Comparison of ENCODE assay signal across 17 mouse cellular contexts in the genomic region with DNA sequence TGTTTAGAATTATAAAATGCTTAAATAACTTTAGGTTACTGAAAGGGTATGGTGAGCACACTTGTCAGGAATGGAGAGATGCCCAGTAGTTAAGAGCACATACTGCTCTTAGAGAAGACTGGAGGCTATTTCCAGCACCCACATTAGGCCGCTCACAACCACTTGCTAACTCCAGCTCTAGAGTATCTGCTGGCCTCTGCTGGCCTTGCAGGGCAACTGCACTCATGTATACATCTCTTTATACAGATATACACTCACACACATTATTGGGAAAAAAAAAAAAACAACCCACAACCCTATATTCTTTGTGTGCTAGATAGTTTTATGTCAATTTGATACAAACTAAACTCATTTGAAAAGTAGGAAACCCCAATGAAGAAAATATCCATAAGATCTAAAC.
DNase-seq lines count a peak whose midpoint lies in the region; ATAC-seq and TF ChIP-seq lines count a peak whose summit lies in the region.
"Had no signal": no experiment of that assay in that cellular context is flagged by ENCODE, and none has a peak within 500 bp of the region (broad histone marks: within the 10 kb centered on the region; RNA-seq: fewer than 3 reads in every experiment).

No protein-coding gene starts in this region.

- no peaks in the 10 kb centered on the region for H3K79me2 ChIP-seq in MEL (ENCODE audit: control insufficient read depth, insufficient read depth, low read length, poor library complexity)

- no peak for DNase-seq in kidney, postnatal 0 days (ENCODE audit: low spot score)
- DNase-seq in kidney, postnatal 14 days, result no peak
- no peak for DNase-seq in midbrain, postnatal 0 days (ENCODE audit: low spot score)
- DNase-seq in MEL (ENCODE audit: low read depth, low spot score), result peak; percentile 43
- no peak for DNase-seq in yolk sac, embryonic 10.5 days (ENCODE audit: low spot score)
- no peak for DNase-seq in thymus, adult 18-20 months
- DNase-seq: adrenal gland, postnatal 10 days; cerebellum, adult 2 months; heart, adult 18-20 months; kidney, adult 8-10 months; spleen, adult 18-20 months had no signal

- 91% methylated on average over 1 of the region's 1 CpGs for WGBS in kidney, postnatal 0 days
- WGBS in midbrain, postnatal 0 days, result 96% methylated on average over 1 of the region's 1 CpGs
- 100% methylated on average over 1 of the region's 1 CpGs for whole genome bisulfite sequencing in midbrain, embryonic 13.5 days

- H3K4me2 ChIP-seq in kidney, postnatal 0 days (ENCODE audit: low read length), result no peak overlapping the region
- H3K4me2 ChIP-seq in midbrain, postnatal 0 days (ENCODE audit: low read depth, low read length, poor library complexity, severe bottlenecking), result no peak overlapping the region
- H3K4me2 ChIP-seq in midbrain, embryonic 13.5 days (replicated peaks), result no peak overlapping the region
- H3K4me2 ChIP-seq: hindbrain, embryonic 14.5 days; limb, embryonic 13.5 days; stomach, embryonic 15.5 days had no signal

- no peaks in the 10 kb centered on the region for H3K36me3 ChIP-seq in kidney, postnatal 0 days (ENCODE audit: insufficient read depth, low read length)
- no peaks in the 10 kb centered on the region for H3K36me3 ChIP-seq in midbrain, postnatal 0 days (ENCODE audit: insufficient read depth, low read length)
- no peaks in the 10 kb centered on the region for H3K36me3 ChIP-seq in midbrain, embryonic 13.5 days
- peaks cover 0 to 6% of the 10 kb centered on the region in 2 experiments; a peak in 2 of 4 replicates for H3K36me3 ChIP-seq in MEL (ENCODE audit: control insufficient read depth in 1 of 2, insufficient read depth in 2 of 2, low read length in 2 of 2)
- H3K36me3 ChIP-seq: limb, embryonic 13.5 days; stomach, embryonic 15.5 days had no signal

- H3K9ac ChIP-seq in kidney, postnatal 0 days (ENCODE audit: low read depth, low read length), result no peak overlapping the region
- no peak overlapping the region for H3K9ac ChIP-seq in midbrain, postnatal 0 days (replicated peaks; ENCODE audit: low read length, poor library complexity, severe bottlenecking)
- H3K9ac ChIP-seq in midbrain, embryonic 13.5 days (replicated peaks), result no peak overlapping the region
- H3K9ac ChIP-seq in MEL (ENCODE audit: control insufficient read depth, low read depth, low read length, poor library complexity, severe bottlenecking), result no peak overlapping the region
- H3K9ac ChIP-seq: hindbrain, embryonic 14.5 days; limb, embryonic 13.5 days; stomach, embryonic 15.5 days had no signal

- peak; percentile 65 for TF ChIP-seq RAD21 in MEL (IDR thresholded peaks at IDR 0.05; ENCODE audit: low read depth, low read length)

- H3K27ac ChIP-seq in kidney, postnatal 0 days, result no peak overlapping the region
- H3K27ac ChIP-seq in midbrain, postnatal 0 days (ENCODE audit: low read depth, low read length), result no peak overlapping the region
- H3K27ac ChIP-seq in midbrain, embryonic 13.5 days, result no peak overlapping the region
- H3K27ac ChIP-seq in MEL (ENCODE audit: control insufficient read depth, low read depth, low read length), result no peak overlapping the region
- H3K27ac ChIP-seq: hindbrain, embryonic 14.5 days; limb, embryonic 13.5 days; stomach, embryonic 15.5 days had no signal

- no peaks in the 10 kb centered on the region for H3K4me1 ChIP-seq in kidney, postnatal 0 days (replicated peaks; ENCODE audit: insufficient read depth, low read length)
- H3K4me1 ChIP-seq in midbrain, postnatal 0 days (ENCODE audit: insufficient read depth, low read length), result no peaks in the 10 kb centered on the region
- peaks cover 5% of the 10 kb centered on the region for H3K4me1 ChIP-seq in midbrain, embryonic 13.5 days (replicated peaks)
- peaks cover 2 to 5% of the 10 kb centered on the region in 2 experiments; a peak in 3 of 4 replicates for H3K4me1 ChIP-seq in MEL (ENCODE audit: control insufficient read depth in 1 of 2, insufficient read depth in 2 of 2, low read length in 2 of 2)
- H3K4me1 ChIP-seq: stomach, embryonic 15.5 days had no signal

- H3K27me3 ChIP-seq in kidney, postnatal 0 days (ENCODE audit: insufficient read depth, low read length), result no peaks in the 10 kb centered on the region
- H3K27me3 ChIP-seq in midbrain, postnatal 0 days (ENCODE audit: insufficient read depth, low read length), result no peaks in the 10 kb centered on the region
- H3K27me3 ChIP-seq in midbrain, embryonic 13.5 days, result no peaks in the 10 kb centered on the region
- no peaks in the 10 kb centered on the region for H3K27me3 ChIP-seq in MEL (ENCODE audit: control insufficient read depth in 1 of 2, insufficient read depth in 2 of 2, low read length in 2 of 2)
- H3K27me3 ChIP-seq: limb, embryonic 13.5 days; stomach, embryonic 15.5 days had no signal

- no peak for ATAC-seq in kidney, postnatal 0 days (replicated peaks; ENCODE audit: low FRiP score, low read depth)
- ATAC-seq in midbrain, postnatal 0 days (ENCODE audit: low FRiP score), result no peak
- no peak for ATAC-seq in midbrain, embryonic 13.5 days
- ATAC-seq: CD4-positive, CD25-positive, alpha-beta regulatory T cell, adult 4 months had no signal

- no peaks in the 10 kb centered on the region for H3K9me3 ChIP-seq in kidney, postnatal 0 days (replicated peaks; ENCODE audit: low read length)
- H3K9me3 ChIP-seq in midbrain, postnatal 0 days (ENCODE audit: low read length), result no peaks in the 10 kb centered on the region
- no peaks in the 10 kb centered on the region for H3K9me3 ChIP-seq in midbrain, embryonic 13.5 days
- H3K9me3 ChIP-seq in MEL (replicated peaks; ENCODE audit: insufficient read depth, low read length), result no peaks in the 10 kb centered on the region
- H3K9me3 ChIP-seq: limb, embryonic 13.5 days; stomach, embryonic 15.5 days had no signal

- H3K4me3 ChIP-seq in kidney, postnatal 0 days (replicated peaks; ENCODE audit: low read depth, low read length), result no peak overlapping the region
- H3K4me3 ChIP-seq in midbrain, postnatal 0 days (ENCODE audit: low read depth, low read length), result no peak overlapping the region
- H3K4me3 ChIP-seq in midbrain, embryonic 13.5 days (replicated peaks), result no peak overlapping the region
- no peak overlapping the region for H3K4me3 ChIP-seq in MEL (ENCODE audit: control insufficient read depth in 1 of 2, insufficient read depth in 1 of 2, low read depth in 2 of 2, low read length in 2 of 2)
- H3K4me3 ChIP-seq: limb, embryonic 13.5 days; myocyte; stomach, embryonic 15.5 days had no signal

- no peak for TF ChIP-seq EP300 in MEL (IDR thresholded peaks at IDR 0.05; ENCODE audit: low read depth in 1 of 2, low read length in 2 of 2)

- TF ChIP-seq CTCF in kidney, postnatal 0 days (IDR thresholded peaks at IDR 0.05; ENCODE audit: low read depth), result peak; percentile 21; the same call in 1 of the 2 replicates
- peak; percentile 27; the same call in 1 of the 2 replicates for TF ChIP-seq CTCF in midbrain, postnatal 0 days (IDR thresholded peaks at IDR 0.05)
- peak; percentile 40 to 57 (median 51) for TF ChIP-seq CTCF in MEL (IDR thresholded peaks at IDR 0.05 in 2 of 3, conservative IDR thresholded peaks at IDR 0.05 in 1 of 3; ENCODE audit: control insufficient read depth in 1 of 3, insufficient read depth in 1 of 3, low read depth in 2 of 3, low read length in 3 of 3, poor library complexity in 1 of 3, severe bottlenecking in 1 of 3)

- no peak for TF ChIP-seq POLR2A in MEL (IDR thresholded peaks at IDR 0.05; ENCODE audit: control insufficient read depth in 1 of 2, insufficient read depth in 1 of 2, low read depth in 1 of 2, low read length in 2 of 2, poor library complexity in 1 of 2)

TF ChIP-seq in MEL, 35 proteins besides CTCF, POLR2A, EP300 and RAD21:
- TF ChIP-seq MAX (IDR thresholded peaks at IDR 0.05; ENCODE audit: low read length) (no peak), ZC3H11A (IDR thresholded peaks at IDR 0.05; ENCODE audit: low read depth, low read length) (peak; percentile 25; the same call in 1 of the 2 replicates), ETS1 (IDR thresholded peaks at IDR 0.05; ENCODE audit: low read depth, low read length) (no peak), HCFC1 (IDR thresholded peaks at IDR 0.05; ENCODE audit: low read depth, low read length) (no peak), SMC3 (IDR thresholded peaks at IDR 0.05; ENCODE audit: low read depth, low read length) (peak; percentile 57), MAFK (IDR thresholded peaks at IDR 0.05; ENCODE audit: borderline replicate concordance, low read depth, low read length) (no peak), MAZ (IDR thresholded peaks at IDR 0.05; ENCODE audit: low read depth, low read length) (no peak), JUND (IDR thresholded peaks at IDR 0.05; ENCODE audit: low read depth, low read length) (no peak), NRF1 (IDR thresholded peaks at IDR 0.05; ENCODE audit: insufficient read depth, low read depth, low read length, poor library complexity, severe bottlenecking) (no peak), NELFE (IDR thresholded peaks at IDR 0.05; ENCODE audit: low read depth, low read length) (no peak), CHD2 (IDR thresholded peaks at IDR 0.05; ENCODE audit: low read length) (no peak), GABPA (IDR thresholded peaks at IDR 0.05; ENCODE audit: low read depth, low read length) (no peak), TAL1 (IDR thresholded peaks at IDR 0.05; ENCODE audit: low read length) (no peak)
